Mouse (Mus musculus): ENCODE data around the gene Tnpo2.

Gene Tnpo2

DNA sequence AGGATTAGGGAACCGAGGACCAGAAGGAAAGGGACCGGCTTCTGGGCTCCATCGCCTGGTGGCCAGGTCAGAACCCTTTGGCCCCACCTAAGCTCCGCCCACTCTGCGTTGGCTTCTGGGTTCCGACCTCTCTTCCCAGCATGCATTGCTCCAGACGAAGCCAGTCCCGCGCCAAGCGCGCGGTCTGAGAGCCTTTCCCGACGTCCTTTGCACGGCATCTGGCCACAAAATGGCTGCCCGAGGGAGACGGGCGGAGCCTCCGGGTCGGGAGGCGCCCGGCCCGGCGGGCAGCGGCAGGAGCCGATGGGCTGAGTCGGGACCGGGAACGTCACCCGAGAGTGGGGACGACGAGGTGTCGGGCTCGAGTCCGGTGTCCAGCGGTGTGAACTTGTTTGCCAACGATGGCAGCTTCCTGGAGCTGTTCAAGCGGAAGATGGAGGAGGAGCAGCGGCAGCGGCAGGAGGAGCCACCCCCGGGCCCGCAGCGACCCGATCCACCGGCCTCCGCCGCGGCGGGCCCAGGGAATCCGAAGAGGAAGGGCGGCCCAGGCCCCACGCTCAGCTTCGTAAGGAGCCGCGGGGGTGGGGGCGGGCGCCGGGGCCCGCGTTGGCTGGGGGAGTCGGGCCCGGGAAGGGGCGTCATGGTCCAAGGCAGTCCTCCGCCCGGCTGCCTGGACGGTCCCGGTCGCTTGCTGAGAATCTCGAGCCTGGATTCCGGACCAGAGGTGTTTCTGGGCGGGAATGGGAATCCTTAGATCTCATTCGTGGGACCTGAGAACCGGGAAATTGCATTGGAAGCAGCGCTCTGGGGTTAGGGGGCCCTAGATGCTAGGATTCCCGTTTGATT, 9.8 kb upstream of the Tnpo2 start, which contains the start of gene Trir:
Trir (plus strand) TSS at position 154 of the 846 bp plus-strand sequence.
- DNase-seq (ENCODE audit: low read depth, low spot score): peak; percentile 99

DNA sequence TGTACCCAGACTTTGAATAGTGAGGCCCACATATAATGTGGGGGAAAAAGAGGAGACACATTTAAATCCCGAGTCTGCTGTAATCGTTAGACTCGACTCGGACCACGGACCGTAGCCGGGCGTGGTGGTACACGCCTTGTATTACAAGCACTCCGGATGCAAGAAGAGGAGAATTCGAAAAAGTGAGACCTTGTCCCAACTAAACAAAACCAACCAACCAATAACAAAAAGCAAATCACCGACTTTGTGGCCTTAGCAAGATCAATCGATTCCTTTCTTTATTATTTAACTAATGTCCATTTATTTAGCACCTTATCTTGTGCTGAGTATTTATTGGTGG, 9.2 kb upstream of the Tnpo2 start:
- DNase-seq (ENCODE audit: low read depth, low spot score): peak; percentile 48

DNA sequence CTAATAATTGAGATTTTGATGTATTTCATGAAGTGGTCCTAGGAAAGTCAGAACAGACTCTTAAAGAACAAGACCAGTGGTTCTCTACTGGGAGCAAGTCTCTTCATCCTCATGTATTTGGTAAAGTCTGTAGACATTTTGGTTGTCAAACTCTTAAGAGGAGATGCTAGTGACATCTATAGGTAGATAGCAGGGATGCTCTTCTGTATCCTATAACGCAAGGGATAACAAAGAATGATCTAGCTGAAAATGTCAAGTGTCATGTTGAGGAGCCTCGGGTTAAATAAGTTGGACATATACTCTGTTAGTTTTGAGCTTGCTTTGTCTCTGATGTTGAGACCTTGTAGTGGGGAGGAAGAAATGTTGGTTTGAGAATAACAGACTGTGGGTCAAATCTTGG, 8.8 kb upstream of the Tnpo2 start:
- peak; percentile 52 for DNase-seq (ENCODE audit: low read depth, low spot score)

DNA sequence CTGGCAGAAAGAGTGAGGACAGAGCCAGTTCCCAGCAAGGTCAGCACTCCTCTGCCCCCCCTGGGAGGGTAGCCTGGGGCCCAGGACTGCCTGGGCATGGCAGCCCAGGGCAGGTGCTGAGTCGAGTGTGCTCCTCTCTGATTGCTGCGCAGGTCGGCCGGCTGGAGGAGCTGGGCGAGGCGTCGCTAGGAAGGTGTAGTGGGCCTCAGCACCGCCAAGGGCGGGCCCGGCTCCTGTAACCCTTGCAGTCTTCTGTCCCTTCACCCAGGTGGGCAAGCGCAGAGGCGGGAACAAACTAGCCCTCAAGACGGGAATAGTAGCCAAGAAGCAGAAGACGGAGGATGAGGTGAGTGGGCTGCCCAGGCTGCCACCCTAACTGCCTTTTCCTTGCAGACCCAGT, 7.4 kb upstream of the Tnpo2 start:
- DNase-seq (ENCODE audit: low read depth, low spot score): no peak

DNA sequence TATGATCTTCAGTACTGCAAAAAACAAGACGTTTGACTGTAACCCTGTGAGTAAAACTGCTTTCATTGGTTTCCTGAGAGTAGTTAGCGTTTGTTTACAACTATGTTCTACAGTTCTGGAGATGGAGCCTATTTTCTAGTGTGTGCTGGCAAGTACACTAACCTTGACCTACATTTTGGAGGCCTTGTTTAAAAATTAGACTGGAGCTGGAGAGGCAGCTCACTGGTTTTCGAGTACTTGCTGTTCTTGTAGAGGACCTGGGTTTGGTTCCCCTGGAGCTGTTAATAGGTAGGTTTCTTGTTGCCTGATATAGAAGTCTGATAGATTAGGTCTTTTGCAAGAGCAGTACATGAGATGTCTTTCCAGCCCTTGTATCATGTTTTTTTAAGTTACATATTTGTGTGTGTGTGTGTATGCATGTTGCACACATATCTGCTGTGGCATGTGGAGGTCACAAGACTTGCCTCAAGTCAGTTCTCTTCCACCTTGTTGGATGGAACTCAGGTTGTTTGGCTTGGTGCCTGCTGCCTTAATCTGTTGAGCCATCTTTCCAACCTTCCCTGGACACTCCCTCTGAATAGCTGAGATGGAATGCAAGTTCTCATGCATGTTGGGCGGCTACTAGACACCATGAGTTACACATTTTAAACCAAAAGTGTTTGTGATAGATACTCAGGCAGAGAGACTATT, 3.9 kb upstream of the Tnpo2 start:
- peak; percentile 50 for DNase-seq (ENCODE audit: low read depth, low spot score)

DNA sequence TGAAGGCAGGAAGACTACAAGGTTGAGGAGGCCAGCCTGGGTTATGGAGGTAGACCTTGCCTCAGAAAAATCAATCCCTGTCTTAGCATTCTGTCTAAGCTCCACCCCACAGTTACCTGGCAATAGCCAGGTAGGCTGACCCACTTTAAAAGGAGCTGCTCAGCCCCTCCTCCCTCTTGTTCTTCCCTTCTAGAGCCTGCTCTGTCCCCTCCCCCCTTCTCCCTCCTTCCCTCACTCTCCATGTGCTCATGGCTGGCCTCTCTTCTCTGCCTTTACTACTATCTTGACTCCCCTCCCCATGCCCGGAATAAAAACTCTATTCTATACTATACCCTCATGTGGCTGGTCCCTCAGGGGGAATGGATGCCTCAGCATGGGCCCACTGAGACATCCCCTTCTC, 2.8 kb upstream of the Tnpo2 start:
- DNase-seq (ENCODE audit: low read depth, low spot score): no peak

DNA sequence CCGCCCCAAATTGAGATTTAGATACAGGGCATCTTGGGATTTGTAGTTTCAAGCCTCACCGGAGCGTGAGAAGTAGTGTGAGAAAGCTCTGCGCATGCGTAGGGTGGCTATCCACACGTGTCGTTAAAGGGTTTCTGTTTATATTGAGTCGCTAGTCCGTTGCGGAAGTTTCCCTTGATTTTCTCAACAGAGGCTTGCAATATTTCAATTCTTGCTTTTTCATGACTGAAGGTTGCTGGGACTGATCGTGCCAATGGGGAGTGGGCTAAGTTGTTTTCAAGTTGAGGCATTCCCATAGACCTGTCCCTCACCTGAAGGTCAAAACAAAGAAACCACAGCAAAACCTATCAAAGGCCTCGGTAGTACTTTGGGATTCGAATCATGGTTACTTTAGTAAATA, 2.0 kb upstream of the Tnpo2 start:
- no peak for DNase-seq (ENCODE audit: low read depth, low spot score)

DNA sequence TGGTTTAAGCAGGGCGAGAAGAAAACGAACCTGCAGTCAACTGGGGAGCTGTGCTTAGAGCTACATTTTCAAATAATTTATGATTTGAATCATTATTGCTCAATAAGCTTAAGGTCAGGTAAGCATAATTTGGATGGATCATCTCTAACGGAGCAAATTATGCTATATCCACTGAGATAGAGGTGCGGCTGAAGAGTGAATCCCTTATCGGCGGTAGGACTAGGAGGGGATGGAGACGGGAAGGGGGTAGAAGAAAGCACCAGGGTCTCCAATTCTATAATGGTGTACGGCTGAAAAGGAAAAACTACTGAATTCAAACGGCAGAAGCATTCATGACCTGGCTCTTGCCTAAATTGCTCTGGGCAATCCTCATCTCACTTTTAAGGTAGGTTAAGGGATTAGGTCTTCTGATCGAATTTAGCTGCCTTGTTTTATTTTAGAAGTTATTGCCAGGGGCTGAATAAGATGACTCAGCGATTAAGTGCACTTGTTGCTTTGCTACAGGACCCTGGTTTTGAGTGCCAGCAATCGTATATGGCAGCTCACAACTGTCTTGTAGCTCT, 1.5 kb upstream of the Tnpo2 start:
- DNase-seq (ENCODE audit: low read depth, low spot score): no peak

DNA sequence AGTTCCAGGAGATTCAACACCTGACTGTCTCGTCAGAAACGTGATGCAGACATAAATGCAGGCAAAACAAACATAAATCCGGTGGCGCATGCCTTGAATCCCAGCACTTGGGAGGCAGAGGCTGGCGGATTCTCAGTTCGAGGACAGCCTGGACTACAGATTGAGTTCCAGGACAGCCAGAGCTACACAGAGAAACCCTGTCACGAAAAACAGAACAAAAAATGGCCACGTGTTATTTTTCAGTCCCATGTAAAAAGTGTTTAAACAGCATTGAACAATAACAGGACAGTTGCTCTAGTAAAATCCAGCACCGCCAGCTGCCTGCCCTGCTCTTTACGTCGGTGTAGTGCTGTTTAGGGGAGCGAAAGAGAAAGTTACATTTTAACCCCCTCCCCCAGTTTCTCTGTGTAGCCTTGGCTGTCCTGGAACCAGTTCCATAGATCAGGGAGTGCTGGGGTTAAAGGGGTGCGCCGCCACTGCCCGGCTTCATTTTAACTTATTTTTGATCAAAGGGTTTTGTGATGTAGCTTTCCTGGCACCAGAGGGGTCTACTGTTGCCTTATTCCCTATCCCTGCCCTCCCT, 896 bp upstream of the Tnpo2 start:
- peak; percentile 74 for DNase-seq (ENCODE audit: low read depth, low spot score)

DNA sequence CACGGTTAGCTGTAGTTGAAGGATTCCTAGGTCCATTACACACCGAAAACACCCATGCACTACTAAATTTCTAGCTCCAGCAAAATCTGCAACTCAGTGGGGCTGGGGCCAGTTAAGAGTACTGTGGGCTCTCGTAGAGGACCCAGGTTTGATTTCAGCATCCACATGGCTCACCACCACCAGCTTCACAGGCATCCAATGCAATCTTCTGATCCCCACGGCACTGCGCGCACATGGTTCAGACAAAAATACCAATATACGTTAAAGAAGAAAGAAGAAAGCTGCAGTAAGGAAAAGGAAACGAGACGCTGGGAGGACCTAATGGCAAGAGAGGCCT, 366 bp upstream of the Tnpo2 start:
- DNase-seq (ENCODE audit: low read depth, low spot score): no peak

DNA sequence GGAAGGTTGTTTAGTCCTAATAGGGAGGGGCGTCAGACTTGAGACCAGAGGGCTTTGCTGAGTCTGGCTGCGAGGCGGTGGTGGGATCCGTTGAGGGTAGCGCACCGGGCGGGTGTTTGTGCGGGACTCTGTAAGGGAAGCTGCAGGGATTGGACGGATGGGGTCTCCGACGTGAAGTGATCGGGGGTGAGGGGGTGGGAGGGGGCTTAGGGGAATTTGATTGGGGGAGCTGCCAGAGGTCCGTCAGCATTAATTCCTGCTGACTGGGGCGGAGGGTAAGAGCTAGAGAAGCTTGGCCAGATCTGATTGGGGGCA, 608 bp downstream of the Tnpo2 start:
- no peak for DNase-seq (ENCODE audit: low read depth, low spot score)

DNA sequence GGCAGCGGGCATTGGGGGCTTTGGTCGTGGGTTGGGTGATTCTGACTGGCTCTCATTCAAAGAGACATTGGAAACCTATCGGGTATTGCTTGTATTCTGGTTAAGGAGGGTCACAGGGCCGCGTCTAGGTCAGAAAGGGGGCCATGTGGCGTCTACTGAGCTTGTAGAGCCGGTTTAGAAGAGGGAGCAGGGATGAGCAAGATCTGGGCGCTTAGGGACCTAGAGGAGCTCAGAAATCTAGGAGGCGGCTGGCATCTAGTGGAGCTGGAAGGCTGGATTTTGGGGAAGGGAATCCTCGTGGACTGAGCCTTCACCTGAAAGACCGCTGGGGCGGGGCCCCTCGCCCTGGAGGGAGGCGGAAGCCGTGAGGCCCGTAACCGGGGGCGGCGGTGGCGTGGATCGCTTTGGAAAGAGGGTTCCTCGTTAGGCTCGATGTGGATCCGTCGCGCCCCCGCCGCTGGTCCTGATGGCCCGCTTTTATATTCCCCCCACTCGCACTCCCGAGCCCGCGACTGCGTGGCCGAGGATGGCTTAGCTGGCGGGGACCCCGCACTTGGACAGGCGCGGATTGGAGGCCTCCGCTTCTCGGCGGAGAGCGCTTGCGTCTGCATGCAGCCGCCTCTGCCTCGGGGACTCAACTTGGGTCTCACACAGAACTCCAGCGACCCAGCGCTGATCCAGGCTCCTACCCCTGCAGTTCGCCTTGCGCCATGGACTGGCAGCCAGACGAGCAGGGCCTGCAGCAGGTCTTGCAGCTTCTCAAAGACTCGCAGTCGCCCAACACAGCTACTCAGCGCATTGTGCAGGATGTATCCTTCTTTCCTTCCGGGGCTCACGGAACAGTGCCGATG, 1.2 kb downstream of the Tnpo2 start:
- DNase-seq (ENCODE audit: low read depth, low spot score): peak; percentile 67

DNA sequence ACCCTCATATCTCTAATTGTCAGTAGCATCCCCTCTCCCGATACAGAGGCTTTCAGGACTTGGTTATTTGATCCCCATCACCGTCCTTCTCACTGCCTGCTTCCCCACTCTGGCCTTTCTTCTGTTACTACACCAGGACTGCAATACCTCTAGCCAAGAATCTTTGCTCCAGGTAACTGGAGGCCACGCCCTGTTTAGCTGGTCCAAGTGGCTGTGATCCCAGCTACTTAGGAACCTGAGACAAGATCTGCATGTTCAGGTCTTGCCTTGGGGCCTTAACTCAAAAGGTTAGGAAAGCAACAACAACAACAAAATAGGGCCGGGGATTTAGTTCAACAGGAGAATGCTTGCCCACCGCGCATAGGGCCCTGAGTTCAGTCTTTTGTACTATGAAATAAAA, 6.9 kb downstream of the Tnpo2 start:
- no peak for DNase-seq (ENCODE audit: low read depth, low spot score)

DNA sequence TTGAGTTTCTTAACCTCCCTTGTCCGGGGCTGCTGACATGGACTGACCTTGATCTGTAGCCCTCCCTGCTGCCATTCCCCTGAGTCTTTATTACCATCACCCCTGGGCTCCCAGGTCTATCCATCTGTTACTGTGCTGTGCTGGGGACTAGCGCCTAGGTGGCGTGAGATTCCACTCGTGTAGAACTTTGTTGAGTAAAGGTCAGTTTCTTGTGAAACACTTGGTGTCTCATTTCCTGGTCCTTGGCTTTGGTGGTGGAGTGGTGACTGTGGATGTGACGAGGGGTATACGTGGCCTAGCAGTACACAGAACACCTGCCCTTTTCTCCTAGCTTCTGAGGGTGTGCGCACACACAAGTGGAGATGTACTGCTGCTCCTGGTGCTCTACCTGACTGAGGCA, 20.7 kb downstream of the Tnpo2 start:
- DNase-seq (ENCODE audit: low read depth, low spot score): no peak

DNA sequence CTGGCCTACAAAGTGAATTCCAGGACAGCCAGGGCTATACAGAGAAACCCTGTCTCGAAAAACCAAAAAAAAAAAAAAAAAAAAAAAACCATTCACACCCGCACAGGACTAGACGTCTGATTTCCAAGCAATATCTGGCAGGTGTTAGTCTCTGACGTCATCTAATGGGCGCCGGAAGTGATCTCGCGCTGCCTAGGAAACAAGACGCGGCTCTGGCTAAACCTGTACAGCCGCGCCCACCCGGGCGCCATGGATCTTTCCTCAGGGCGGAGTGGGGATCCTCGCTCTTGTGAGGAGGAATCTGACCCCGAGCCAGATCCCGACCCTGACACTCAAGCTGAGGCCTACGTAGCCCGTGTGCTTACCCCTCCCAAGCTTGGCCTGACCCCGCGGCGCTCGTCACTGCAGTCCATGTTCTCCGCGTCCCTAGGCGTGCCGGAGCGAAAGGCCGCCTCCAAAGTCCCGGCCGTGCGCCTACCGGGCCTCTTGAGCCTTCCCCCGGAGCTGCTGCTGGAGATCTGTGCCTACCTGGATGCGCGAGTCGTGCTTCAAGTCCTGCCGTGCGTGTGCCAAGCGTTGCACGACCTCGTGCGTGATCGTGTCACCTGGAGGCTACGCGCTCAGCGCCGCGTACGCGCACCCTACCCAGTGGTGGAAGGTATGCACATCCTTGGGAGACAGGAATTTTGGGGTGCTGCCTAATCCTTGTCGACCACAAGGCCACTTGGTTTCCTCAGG, 23.3 kb downstream of the Tnpo2 start, which contains the start of gene Fbxw9:
Fbxw9 (plus strand) TSS at position 177 of the 738 bp plus-strand sequence.
- peak; percentile 97 for DNase-seq (ENCODE audit: low read depth, low spot score)

DNA sequence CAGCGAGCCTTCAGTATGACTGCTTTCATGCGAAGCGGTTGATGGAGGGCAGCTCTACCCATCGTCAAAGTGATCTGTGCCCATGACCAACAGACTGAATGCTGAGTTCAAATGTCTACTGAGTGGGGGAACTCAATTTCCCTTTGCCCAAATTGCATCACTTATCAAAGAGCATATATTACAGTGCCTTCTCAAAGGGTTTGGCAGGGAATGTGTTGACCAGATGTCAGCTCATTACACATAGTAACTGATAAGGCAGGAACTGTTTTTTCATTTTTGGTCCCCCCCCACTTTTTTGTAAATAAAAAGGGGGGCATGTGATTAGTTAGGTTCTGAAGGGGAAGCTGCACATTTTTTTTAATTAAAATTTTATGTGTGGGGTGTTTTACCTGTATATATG, 25.9 kb downstream of the Tnpo2 start:
- no peak for DNase-seq (ENCODE audit: low read depth, low spot score)

DNA sequence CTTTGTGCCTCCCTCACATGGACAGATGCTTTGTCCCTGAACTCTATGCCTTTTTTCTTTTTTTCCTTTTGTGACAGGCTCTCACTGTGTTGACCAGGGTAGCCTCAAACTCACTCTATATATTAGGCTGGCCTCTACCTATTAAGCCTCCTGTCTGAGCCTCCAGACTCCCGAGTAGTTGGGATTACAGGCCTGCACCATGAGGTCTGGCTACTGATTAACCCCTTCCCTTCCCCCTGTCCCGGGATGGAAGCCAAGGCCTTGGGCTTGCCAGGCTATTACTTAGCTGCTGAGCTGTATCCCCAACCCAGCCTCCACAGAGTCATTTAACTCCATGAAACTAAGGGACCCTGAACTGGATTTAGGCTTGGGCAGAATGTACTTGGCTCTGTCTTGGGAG, 28.5 kb downstream of the Tnpo2 start:
- no peak for DNase-seq (ENCODE audit: low read depth, low spot score)

DNA sequence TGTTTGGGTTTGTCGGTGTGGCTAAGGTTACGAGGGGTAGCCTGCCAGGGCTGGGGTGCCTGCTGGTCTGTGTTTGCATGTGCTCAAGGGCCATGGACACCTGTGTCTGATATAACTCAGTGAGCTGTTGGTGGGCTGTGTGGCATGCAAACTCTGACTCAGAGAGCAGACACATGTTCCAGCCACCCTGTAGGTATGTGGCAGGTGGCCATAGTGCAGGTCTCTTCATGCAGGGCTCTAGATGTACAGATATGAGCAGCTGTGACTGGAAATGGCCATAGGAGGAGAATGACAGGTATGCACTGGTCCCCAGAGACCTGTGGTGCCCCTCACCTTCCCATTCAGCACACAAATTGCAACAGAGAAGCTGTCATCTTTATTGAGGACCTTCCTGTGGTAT, 30.4 kb downstream of the Tnpo2 start:
- no peak for DNase-seq (ENCODE audit: low read depth, low spot score)

DNA sequence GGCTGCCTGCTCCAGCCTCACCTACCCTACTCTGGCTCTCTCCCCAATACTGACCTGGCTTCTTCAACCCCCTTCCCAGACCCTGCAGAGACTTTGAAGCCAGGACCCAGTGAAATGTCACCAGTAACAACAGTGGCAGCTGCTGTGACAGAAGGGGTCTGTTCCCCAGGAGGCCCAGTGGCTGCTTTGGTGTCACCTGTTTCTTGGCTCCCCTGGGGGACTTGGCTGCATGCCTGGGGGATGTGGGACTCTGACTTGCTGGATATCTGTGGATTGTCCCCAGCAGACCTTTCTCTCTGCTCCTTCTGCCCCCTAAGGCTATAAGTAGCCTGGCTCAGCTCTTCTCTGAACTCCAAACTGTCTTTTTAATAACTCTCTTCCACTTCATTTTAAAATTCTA, 31.3 kb downstream of the Tnpo2 start, which contains the start of gene Gm5741:
Gm5741 (minus strand) TSS at position 1 of the 400 bp plus-strand sequence.
- DNase-seq (ENCODE audit: low read depth, low spot score): no peak

DNA sequence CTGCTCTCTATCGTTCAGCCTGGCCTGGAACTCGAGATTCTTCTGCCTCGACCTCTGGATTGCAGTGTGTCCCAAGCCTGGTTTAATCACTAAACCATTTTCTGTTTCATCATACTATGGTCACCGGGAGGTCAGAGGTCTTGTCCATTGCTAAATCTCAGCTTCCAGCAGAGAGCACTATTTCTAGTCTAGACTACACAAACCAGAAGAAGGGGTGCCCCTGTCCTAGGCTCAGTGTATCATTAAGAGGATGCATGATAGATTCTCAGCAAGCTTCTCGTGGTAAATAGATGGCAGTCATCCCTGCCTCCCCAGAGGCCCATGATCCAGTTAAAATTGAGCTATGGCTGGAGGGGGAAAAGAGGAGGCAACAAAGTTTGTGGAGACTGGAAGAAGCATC, 34.3 kb downstream of the Tnpo2 start:
- peak; percentile 85 for DNase-seq (ENCODE audit: low read depth, low spot score)
